Mouse (Mus musculus): ENCODE measurements at regions not wholly inside any gene's neighbourhood (a gene's known extent, or its start where the extent isn't known, plus 50 kb on each side); places are given as distances from the start of the nearest gene placed in this dataset.

DNA sequence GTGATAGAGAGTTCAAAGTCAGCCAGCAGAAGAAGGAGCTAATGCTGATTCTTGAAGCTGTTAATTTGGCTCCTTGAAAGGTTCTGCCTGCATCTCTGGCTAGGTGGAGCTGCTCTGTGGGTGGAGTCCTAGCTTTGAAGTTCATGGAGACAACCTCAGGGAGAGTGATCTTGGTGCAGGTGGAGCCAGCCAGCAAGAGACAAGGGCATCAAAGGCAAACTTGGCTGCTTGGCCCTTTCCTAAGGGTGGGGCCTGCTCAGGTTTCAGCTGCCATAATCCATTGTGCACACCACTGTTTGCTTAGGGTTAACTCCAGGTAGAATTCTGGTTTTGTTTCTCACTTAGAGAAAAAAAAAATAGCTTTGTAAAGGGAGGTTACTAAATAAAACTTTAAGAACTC lies 170.7 kb upstream of the Rnf32 start:
- Histone ChIP-seq H3K27me3 (ENCODE audit: control insufficient read depth in 1 of 2, insufficient read depth in 2 of 2, low read length in 2 of 2) (no peaks in the 10 kb centered on the region), H3K9me3 (replicated peaks; ENCODE audit: insufficient read depth, low read length) (no peaks in the 10 kb centered on the region), H3K36me3 (ENCODE audit: control insufficient read depth in 1 of 2, insufficient read depth in 2 of 2, low read length in 2 of 2) (no peaks in the 10 kb centered on the region), H3K27ac (ENCODE audit: control insufficient read depth, low read depth, low read length) (no peak overlapping the region), H3K79me2 (ENCODE audit: control insufficient read depth, insufficient read depth, low read length, poor library complexity) (no peaks in the 10 kb centered on the region), H3K4me3 (ENCODE audit: control insufficient read depth in 1 of 2, insufficient read depth in 1 of 2, low read depth in 2 of 2, low read length in 2 of 2) (no peak overlapping the region), H3K4me1 (ENCODE audit: control insufficient read depth in 1 of 2, insufficient read depth in 2 of 2, low read length in 2 of 2) (no peaks in the 10 kb centered on the region), H3K9ac (ENCODE audit: control insufficient read depth, low read depth, low read length, poor library complexity, severe bottlenecking) (no peak overlapping the region)
- DNase-seq (ENCODE audit: low read depth, low spot score) = no peak
- TF ChIP-seq ZKSCAN1 (IDR thresholded peaks at IDR 0.05; ENCODE audit: low read depth, low read length) = no peak
- no peak for TF ChIP-seq NELFE (IDR thresholded peaks at IDR 0.05; ENCODE audit: low read depth, low read length)
- TF ChIP-seq HCFC1 (IDR thresholded peaks at IDR 0.05; ENCODE audit: low read depth, low read length) = no peak
- TF ChIP-seq SIN3A (IDR thresholded peaks at IDR 0.05; ENCODE audit: low read length) = no peak
- no peak for TF ChIP-seq CHD2 (IDR thresholded peaks at IDR 0.05; ENCODE audit: low read length)
- no peak for TF ChIP-seq CTCF (IDR thresholded peaks at IDR 0.05 in 2 of 3, conservative IDR thresholded peaks at IDR 0.05 in 1 of 3; ENCODE audit: control insufficient read depth in 1 of 3, insufficient read depth in 1 of 3, low read depth in 2 of 3, low read length in 3 of 3, poor library complexity in 1 of 3, severe bottlenecking in 1 of 3)
- TF ChIP-seq SMC3 (IDR thresholded peaks at IDR 0.05; ENCODE audit: low read depth, low read length) = no peak
- TF ChIP-seq ETS1 (IDR thresholded peaks at IDR 0.05; ENCODE audit: low read depth, low read length) = no peak
- no peak for TF ChIP-seq RCOR1 (IDR thresholded peaks at IDR 0.05; ENCODE audit: low read depth, low read length)
- TF ChIP-seq ELF1 (IDR thresholded peaks at IDR 0.05; ENCODE audit: low read depth, low read length) = no peak
- no peak for TF ChIP-seq BHLHE40 (IDR thresholded peaks at IDR 0.05; ENCODE audit: borderline replicate concordance, low read depth, low read length)

DNA sequence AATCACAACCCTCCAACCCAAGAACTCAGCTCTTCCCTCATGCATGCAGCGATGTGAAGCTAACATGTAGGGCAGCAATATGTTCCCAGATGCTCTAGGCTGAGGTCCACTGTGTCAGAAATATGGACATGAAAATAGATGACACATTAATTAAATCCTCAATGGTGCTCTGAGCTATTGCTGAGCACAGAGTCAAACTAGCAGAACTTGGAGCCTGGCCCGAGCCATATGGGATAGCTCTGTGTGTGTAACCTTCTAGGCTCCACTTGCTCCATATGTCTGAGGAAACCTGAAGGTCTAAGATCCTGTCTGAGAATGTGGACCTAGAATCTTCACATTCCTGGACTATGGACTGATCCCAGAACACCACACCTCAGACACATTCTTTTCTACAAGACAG lies 203.0 kb upstream of the Rnf32 start:
- no peaks in the 10 kb centered on the region for H3K4me1 ChIP-seq (ENCODE audit: control insufficient read depth in 1 of 2, insufficient read depth in 2 of 2, low read length in 2 of 2)
- no peaks in the 10 kb centered on the region for H3K27me3 ChIP-seq (ENCODE audit: control insufficient read depth in 1 of 2, insufficient read depth in 2 of 2, low read length in 2 of 2)
- TF ChIP-seq MYB (IDR thresholded peaks at IDR 0.05; ENCODE audit: low read depth, low read length) (no peak), HCFC1 (IDR thresholded peaks at IDR 0.05; ENCODE audit: low read depth, low read length) (no peak), ETS1 (IDR thresholded peaks at IDR 0.05; ENCODE audit: low read depth, low read length) (no peak), SMC3 (IDR thresholded peaks at IDR 0.05; ENCODE audit: low read depth, low read length) (no peak), MAX (IDR thresholded peaks at IDR 0.05; ENCODE audit: low read length) (no peak), ZNF384 (IDR thresholded peaks at IDR 0.05; ENCODE audit: low read depth, low read length) (no peak), TBP (IDR thresholded peaks at IDR 0.05; ENCODE audit: low read depth, low read length) (no peak), RCOR1 (IDR thresholded peaks at IDR 0.05; ENCODE audit: low read depth, low read length) (no peak), GABPA (IDR thresholded peaks at IDR 0.05; ENCODE audit: low read depth, low read length) (no peak), MYC (IDR thresholded peaks at IDR 0.05; ENCODE audit: low read depth, low read length) (no peak), NELFE (IDR thresholded peaks at IDR 0.05; ENCODE audit: low read depth, low read length) (no peak), TCF12 (IDR thresholded peaks at IDR 0.05; ENCODE audit: low read depth, low read length) (no peak), TAL1 (IDR thresholded peaks at IDR 0.05; ENCODE audit: low read length) (no peak), SIN3A (IDR thresholded peaks at IDR 0.05; ENCODE audit: low read length) (no peak)
- H3K36me3 ChIP-seq (ENCODE audit: control insufficient read depth in 1 of 2, insufficient read depth in 2 of 2, low read length in 2 of 2) = no peaks in the 10 kb centered on the region
- H3K79me2 ChIP-seq (ENCODE audit: control insufficient read depth, insufficient read depth, low read length, poor library complexity) = no peaks in the 10 kb centered on the region
- H3K4me3 ChIP-seq (ENCODE audit: control insufficient read depth in 1 of 2, insufficient read depth in 1 of 2, low read depth in 2 of 2, low read length in 2 of 2) = no peak overlapping the region
- DNase-seq (ENCODE audit: low read depth, low spot score) = no peak
- no peak overlapping the region for H3K27ac ChIP-seq (ENCODE audit: control insufficient read depth, low read depth, low read length)
- H3K9me3 ChIP-seq (replicated peaks; ENCODE audit: insufficient read depth, low read length) = no peaks in the 10 kb centered on the region
- H3K9ac ChIP-seq (ENCODE audit: control insufficient read depth, low read depth, low read length, poor library complexity, severe bottlenecking) = no peak overlapping the region

Measured in MEL (cell line).